Mouse (Mus musculus) G1E (cell line): ENCODE results near the gene Creb5.

Experiments used
- CTCF ChIP-seq: IDR thresholded peaks from 2 replicates; pipeline ENCODE4 v1.5.1; 2012; ENCODE audit warnings: low read depth, low read length, inconsistent platforms, mixed read lengths
- GATA1 ChIP-seq: IDR thresholded peaks from 2 replicates; pipeline ENCODE4 v1.6.1; 2012; ENCODE audit warnings: borderline replicate concordance, low read length, inconsistent platforms, mixed read lengths
- TAL1 ChIP-seq: conservative IDR thresholded peaks from 2 replicates; pipeline ENCODE4 v1.6.1; 2012; ENCODE audit warnings: low read depth, low read length, inconsistent platforms, mixed read lengths

- TF ChIP-seq TAL1 (no peak), CTCF (no peak), GATA1 (no peak)
Measured at GRCm38 (mm10) chr6:53530742-53531141, 243.7 kb downstream of the Creb5 start.
